Mouse (Mus musculus): Measurements from ENCODE around the gene Nicn1. TPM values are rescaled to one million over a fixed set of nuclear protein-coding genes. Genes with fewer than 3 reads are reported as not detected.
A peak's percentile ranks its signal among the peaks of the same experiment; 100 is the strongest.

Nicn1 gene
- polyA plus RNA-seq, 1 experiment from 2014 or later, result 26.0 TPM

GRCm38 (mm10) chr9:108338551-108338885, 48.3 kb downstream of the Nicn1 start:
- H3K27ac ChIP-seq (ENCODE audit: low read depth, low read length), result peak overlapping the region; percentile 98
- ATAC-seq (replicated peaks; ENCODE audit: insufficient number of reproducible peaks, low FRiP score, low TSS enrichment), result 0 out of 2 replicates have a peak, but pooled peaks have one; percentile 16
- WGBS (ENCODE audit: insufficient replicate concordance), result 25% methylated on average over 6 of the region's 6 CpGs

GRCm38 (mm10) chr9:108338886-108339781, 48.9 kb downstream of the Nicn1 start, which contains the start of gene Gpx1:
Gpx1 (plus strand) TSS chr9:108338903.
- peak within 1 kb of the TSS; percentile 85 for H3K4me3 ChIP-seq (ENCODE audit: low read depth, low read length)
- WGBS (ENCODE audit: insufficient replicate concordance), result under 1% methylated on average over 49 of the region's 49 CpGs
- ATAC-seq (replicated peaks; ENCODE audit: insufficient number of reproducible peaks, low FRiP score, low TSS enrichment), result peak; percentile 95
- peak within 1 kb of the TSS; percentile 77 for H3K4me2 ChIP-seq
- peaks cover 26% of the 10 kb centered on the region for H3K4me1 ChIP-seq (ENCODE audit: control insufficient read depth, insufficient read depth, low read length)
- no peaks in the 10 kb centered on the region for H3K9me3 ChIP-seq (replicated peaks; ENCODE audit: control insufficient read depth, low read length)
- peaks cover 12% of the 10 kb centered on the region for H3K36me3 ChIP-seq (ENCODE audit: control insufficient read depth, insufficient read depth, low read length)
- peak within 1 kb of the TSS; percentile 97 for H3K9ac ChIP-seq (ENCODE audit: low read depth, low read length)
- no peaks in the 10 kb centered on the region for H3K27me3 ChIP-seq (ENCODE audit: control insufficient read depth, insufficient read depth, low read length)
- peak within 1 kb of the TSS; percentile 98 for H3K27ac ChIP-seq (ENCODE audit: low read depth, low read length)

More at GRCm38 (mm10) chr9:108338551-108338885, 48.3 kb downstream of the Nicn1 start:
- Histone ChIP-seq H3K27me3 (ENCODE audit: control insufficient read depth, insufficient read depth, low read length) (no peaks in the 10 kb centered on the region), H3K4me2 (peak overlapping the region; percentile 77), H3K36me3 (ENCODE audit: control insufficient read depth, insufficient read depth, low read length) (peaks cover 16% of the 10 kb centered on the region), H3K4me3 (ENCODE audit: low read depth, low read length) (peak overlapping the region; percentile 85), H3K9ac (ENCODE audit: low read depth, low read length) (peak overlapping the region; percentile 97), H3K4me1 (ENCODE audit: control insufficient read depth, insufficient read depth, low read length) (peaks cover 26% of the 10 kb centered on the region), H3K9me3 (replicated peaks; ENCODE audit: control insufficient read depth, low read length) (no peaks in the 10 kb centered on the region)

- peaks cover 6% of the 10 kb centered on the region for H3K36me3 ChIP-seq (ENCODE audit: control insufficient read depth, insufficient read depth, low read length)
- no peaks in the 10 kb centered on the region for H3K27me3 ChIP-seq (ENCODE audit: control insufficient read depth, insufficient read depth, low read length)
- peak overlapping the region; percentile 85 for H3K4me3 ChIP-seq (ENCODE audit: low read depth, low read length)
- H3K9ac ChIP-seq (ENCODE audit: low read depth, low read length), result peak overlapping the region; percentile 97
- peak overlapping the region; percentile 77 for H3K4me2 ChIP-seq
- no peak for ATAC-seq (replicated peaks; ENCODE audit: insufficient number of reproducible peaks, low FRiP score, low TSS enrichment)
- whole genome bisulfite sequencing (ENCODE audit: insufficient replicate concordance), result 6% methylated on average over 20 of the region's 20 CpGs
- peak overlapping the region; percentile 98 for H3K27ac ChIP-seq (ENCODE audit: low read depth, low read length)
- H3K9me3 ChIP-seq (replicated peaks; ENCODE audit: control insufficient read depth, low read length), result no peaks in the 10 kb centered on the region
- peaks cover 26% of the 10 kb centered on the region for H3K4me1 ChIP-seq (ENCODE audit: control insufficient read depth, insufficient read depth, low read length)
Observed at GRCm38 (mm10) chr9:108339886-108340257, 49.6 kb downstream of the Nicn1 start.

GRCm38 (mm10) chr9:108340258-108341138, 50.3 kb downstream of the Nicn1 start:
- H3K4me2 ChIP-seq, result peak overlapping the region; percentile 77
- peak overlapping the region; percentile 98 for H3K27ac ChIP-seq (ENCODE audit: low read depth, low read length)
- peak overlapping the region; percentile 97 for H3K9ac ChIP-seq (ENCODE audit: low read depth, low read length)
- no peaks in the 10 kb centered on the region for H3K27me3 ChIP-seq (ENCODE audit: control insufficient read depth, insufficient read depth, low read length)
- 48% methylated on average over 10 of the region's 10 CpGs for WGBS (ENCODE audit: insufficient replicate concordance)
- H3K4me1 ChIP-seq (ENCODE audit: control insufficient read depth, insufficient read depth, low read length), result peaks cover 26% of the 10 kb centered on the region
- H3K9me3 ChIP-seq (replicated peaks; ENCODE audit: control insufficient read depth, low read length), result no peaks in the 10 kb centered on the region
- no peaks in the 10 kb centered on the region; the same call in 1 of the 2 replicates for H3K36me3 ChIP-seq (ENCODE audit: control insufficient read depth, insufficient read depth, low read length)
- H3K4me3 ChIP-seq (ENCODE audit: low read depth, low read length), result peak overlapping the region; percentile 85
- ATAC-seq (replicated peaks; ENCODE audit: insufficient number of reproducible peaks, low FRiP score, low TSS enrichment), result peak; percentile 64

GRCm38 (mm10) chr9:108341139-108341475, 50.9 kb downstream of the Nicn1 start:
- peak overlapping the region; percentile 97 for H3K9ac ChIP-seq (ENCODE audit: low read depth, low read length)
- peak overlapping the region; percentile 23; the same call in 1 of the 2 replicates for H3K4me3 ChIP-seq (ENCODE audit: low read depth, low read length)
- no peaks in the 10 kb centered on the region; the same call in 1 of the 2 replicates for H3K36me3 ChIP-seq (ENCODE audit: control insufficient read depth, insufficient read depth, low read length)
- no peak for ATAC-seq (replicated peaks; ENCODE audit: insufficient number of reproducible peaks, low FRiP score, low TSS enrichment)
- H3K4me2 ChIP-seq, result peak overlapping the region; percentile 77
- peaks cover 26% of the 10 kb centered on the region for H3K4me1 ChIP-seq (ENCODE audit: control insufficient read depth, insufficient read depth, low read length)
- H3K27me3 ChIP-seq (ENCODE audit: control insufficient read depth, insufficient read depth, low read length), result no peaks in the 10 kb centered on the region
- no peaks in the 10 kb centered on the region for H3K9me3 ChIP-seq (replicated peaks; ENCODE audit: control insufficient read depth, low read length)
- 79% methylated on average over 5 of the region's 5 CpGs for WGBS (ENCODE audit: insufficient replicate concordance)
- peak overlapping the region; percentile 98 for H3K27ac ChIP-seq (ENCODE audit: low read depth, low read length)

- Histone ChIP-seq H3K9me3 (replicated peaks; ENCODE audit: control insufficient read depth, low read length) (no peaks in the 10 kb centered on the region), H3K4me3 (ENCODE audit: low read depth, low read length) (no peak overlapping the region), H3K27me3 (ENCODE audit: control insufficient read depth, insufficient read depth, low read length) (no peaks in the 10 kb centered on the region), H3K27ac (ENCODE audit: low read depth, low read length) (peak overlapping the region; percentile 98), H3K4me1 (ENCODE audit: control insufficient read depth, insufficient read depth, low read length) (peaks cover 26% of the 10 kb centered on the region), H3K36me3 (ENCODE audit: control insufficient read depth, insufficient read depth, low read length) (no peaks in the 10 kb centered on the region; the same call in 1 of the 2 replicates), H3K9ac (ENCODE audit: low read depth, low read length) (peak overlapping the region; percentile 28; the same call in 1 of the 2 replicates), H3K4me2 (peak overlapping the region; percentile 77)
- ATAC-seq (replicated peaks; ENCODE audit: insufficient number of reproducible peaks, low FRiP score, low TSS enrichment), result no peak
Observed at GRCm38 (mm10) chr9:108341801-108342200, 51.6 kb downstream of the Nicn1 start.

GRCm38 (mm10) chr9:108342301-108342831, 52.1 kb downstream of the Nicn1 start:
- Histone ChIP-seq H3K9ac (ENCODE audit: low read depth, low read length) (no peak overlapping the region), H3K4me1 (ENCODE audit: control insufficient read depth, insufficient read depth, low read length) (peaks cover 26% of the 10 kb centered on the region), H3K4me3 (ENCODE audit: low read depth, low read length) (no peak overlapping the region), H3K4me2 (no peak overlapping the region), H3K27me3 (ENCODE audit: control insufficient read depth, insufficient read depth, low read length) (no peaks in the 10 kb centered on the region), H3K36me3 (ENCODE audit: control insufficient read depth, insufficient read depth, low read length) (no peaks in the 10 kb centered on the region; the same call in 1 of the 2 replicates), H3K9me3 (replicated peaks; ENCODE audit: control insufficient read depth, low read length) (no peaks in the 10 kb centered on the region), H3K27ac (ENCODE audit: low read depth, low read length) (peak overlapping the region; percentile 98; the same call in 1 of the 2 replicates)
- no peak for ATAC-seq (replicated peaks; ENCODE audit: insufficient number of reproducible peaks, low FRiP score, low TSS enrichment)
- WGBS (ENCODE audit: insufficient replicate concordance), result 50% methylated on average over 5 of the region's 5 CpGs

GRCm38 (mm10) chr9:108343331-108343730, 53.1 kb downstream of the Nicn1 start:
- ATAC-seq (replicated peaks; ENCODE audit: insufficient number of reproducible peaks, low FRiP score, low TSS enrichment), result no peak
- Histone ChIP-seq H3K4me3 (ENCODE audit: low read depth, low read length) (no peak overlapping the region), H3K27me3 (ENCODE audit: control insufficient read depth, insufficient read depth, low read length) (no peaks in the 10 kb centered on the region), H3K4me1 (ENCODE audit: control insufficient read depth, insufficient read depth, low read length) (peaks cover 25% of the 10 kb centered on the region), H3K27ac (ENCODE audit: low read depth, low read length) (0 out of 2 replicates have a peak overlapping the region, but pooled peaks have one; percentile 22), H3K4me2 (no peak overlapping the region), H3K36me3 (ENCODE audit: control insufficient read depth, insufficient read depth, low read length) (no peaks in the 10 kb centered on the region), H3K9ac (ENCODE audit: low read depth, low read length) (no peak overlapping the region; the same call in 1 of the 2 replicates), H3K9me3 (replicated peaks; ENCODE audit: control insufficient read depth, low read length) (no peaks in the 10 kb centered on the region)
- WGBS (ENCODE audit: insufficient replicate concordance), result 84% methylated on average over 3 of the region's 3 CpGs

Measured in heart, embryonic 11.5 days (tissue).